Mouse (Mus musculus): Measurements from ENCODE around the gene Hoxb5. TPM values are rescaled to one million over a fixed set of nuclear protein-coding genes. Genes with fewer than 3 reads are reported as not detected.

Hoxb5 gene
- polyA plus RNA-seq, 1 experiment: not detected

DNA sequence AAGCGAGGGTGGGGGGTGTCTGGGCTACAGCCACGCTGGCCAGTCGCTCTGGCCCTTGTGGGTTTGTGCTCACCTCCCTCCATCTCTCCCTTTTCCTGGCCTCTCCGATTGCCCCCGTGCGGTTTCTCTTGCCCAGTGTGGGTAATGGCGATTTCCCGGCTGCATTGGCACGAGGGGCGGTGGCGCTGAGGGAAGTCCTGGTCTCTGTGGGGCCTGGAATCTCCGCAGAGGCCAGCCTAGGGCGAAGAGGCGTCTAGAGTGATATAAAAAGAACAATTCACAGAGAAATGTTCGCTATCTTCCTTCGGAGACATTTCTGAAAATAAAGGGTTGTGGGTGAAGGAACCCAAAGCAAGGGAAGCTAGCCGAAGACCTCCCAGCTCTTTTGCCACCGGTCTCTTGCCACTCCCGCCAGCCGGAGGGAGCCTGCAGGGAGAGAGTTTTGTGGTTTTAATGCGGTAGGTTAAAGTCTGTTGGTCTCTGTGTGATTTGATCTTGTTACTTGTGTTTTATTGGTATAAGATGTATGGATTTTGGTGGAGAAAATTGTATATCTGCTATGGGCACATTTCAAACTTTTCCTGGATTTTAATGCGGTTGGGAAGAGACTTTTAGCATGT is 9.7 kb upstream of the Hoxb5 start:
- H3K27ac ChIP-seq (ENCODE audit: insufficient read depth, low read depth, low read length): no peak overlapping the region
- H3K4me1 ChIP-seq (ENCODE audit: control insufficient read depth, insufficient read depth, low read length): no peaks in the 10 kb centered on the region
- H3K4me3 ChIP-seq (ENCODE audit: insufficient read depth, low read length): no peak overlapping the region
- no peak for TF ChIP-seq POLR2A (IDR thresholded peaks at IDR 0.05; ENCODE audit: borderline replicate concordance, low read depth, low read length)
- TF ChIP-seq CTCF (IDR thresholded peaks at IDR 0.05; ENCODE audit: low read depth, low read length): no peak

- TF ChIP-seq POLR2A (IDR thresholded peaks at IDR 0.05; ENCODE audit: borderline replicate concordance, low read depth, low read length) (no peak), CTCF (IDR thresholded peaks at IDR 0.05; ENCODE audit: low read depth, low read length) (peak; percentile 58)
- Histone ChIP-seq H3K4me1 (ENCODE audit: control insufficient read depth, insufficient read depth, low read length) (no peaks in the 10 kb centered on the region), H3K27ac (ENCODE audit: insufficient read depth, low read depth, low read length) (no peak overlapping the region), H3K4me3 (ENCODE audit: insufficient read depth, low read length) (no peak overlapping the region)
These were observed 8.7 kb upstream of the Hoxb5 start for GRCm38 (mm10) chr11:96294245-96295091.

DNA sequence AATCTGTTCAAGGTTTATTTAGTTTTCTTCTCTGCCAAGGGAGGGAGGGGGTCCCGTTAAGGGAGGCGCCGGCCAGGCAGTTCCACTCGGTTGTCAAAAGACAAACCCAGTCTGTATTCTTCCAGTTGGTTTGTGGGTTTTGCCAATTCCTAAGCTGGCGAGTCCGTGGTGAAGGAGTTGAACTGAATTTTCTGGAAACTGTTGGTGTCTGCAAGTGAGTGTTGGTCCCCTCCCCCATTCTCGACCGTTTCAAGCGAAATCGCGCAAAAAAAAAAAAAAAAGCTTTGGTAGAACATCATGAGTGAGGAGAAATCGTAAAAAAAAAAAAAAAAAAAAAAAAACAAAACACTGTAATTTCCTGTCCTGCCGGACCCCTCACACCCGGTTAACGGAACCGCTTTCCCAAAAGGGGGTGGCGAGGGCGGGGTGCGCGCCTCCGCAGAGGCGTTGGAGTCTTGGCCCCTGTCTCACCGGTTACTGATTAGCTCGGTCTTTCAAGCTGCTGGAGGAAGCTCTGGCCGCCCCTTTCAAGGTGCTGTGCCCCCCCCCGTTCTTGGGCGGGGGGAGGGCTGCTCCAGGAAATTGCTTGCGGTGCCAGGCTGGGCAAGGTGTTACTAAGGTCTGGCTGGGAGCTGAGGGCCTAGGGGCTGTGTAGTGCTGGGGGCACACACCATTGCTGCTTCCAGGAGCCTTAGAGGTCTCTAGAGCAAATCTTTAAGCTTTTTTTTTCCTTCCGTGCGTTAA is 7.9 kb upstream of the Hoxb5 start:
- Histone ChIP-seq H3K4me3 (ENCODE audit: insufficient read depth, low read length) (no peak overlapping the region), H3K4me1 (ENCODE audit: control insufficient read depth, insufficient read depth, low read length) (no peaks in the 10 kb centered on the region), H3K27ac (ENCODE audit: insufficient read depth, low read depth, low read length) (no peak overlapping the region)
- TF ChIP-seq CTCF (IDR thresholded peaks at IDR 0.05; ENCODE audit: low read depth, low read length) (no peak), POLR2A (IDR thresholded peaks at IDR 0.05; ENCODE audit: borderline replicate concordance, low read depth, low read length) (no peak)

GRCm38 (mm10) chr11:96296997-96297396 is 6.1 kb upstream of the Hoxb5 start:
- H3K4me1 ChIP-seq (ENCODE audit: control insufficient read depth, insufficient read depth, low read length): no peaks in the 10 kb centered on the region
- TF ChIP-seq CTCF (IDR thresholded peaks at IDR 0.05; ENCODE audit: low read depth, low read length) (no peak), POLR2A (IDR thresholded peaks at IDR 0.05; ENCODE audit: borderline replicate concordance, low read depth, low read length) (no peak)
- H3K4me3 ChIP-seq (ENCODE audit: insufficient read depth, low read length): no peak overlapping the region
- no peak overlapping the region for H3K27ac ChIP-seq (ENCODE audit: insufficient read depth, low read depth, low read length)

DNA sequence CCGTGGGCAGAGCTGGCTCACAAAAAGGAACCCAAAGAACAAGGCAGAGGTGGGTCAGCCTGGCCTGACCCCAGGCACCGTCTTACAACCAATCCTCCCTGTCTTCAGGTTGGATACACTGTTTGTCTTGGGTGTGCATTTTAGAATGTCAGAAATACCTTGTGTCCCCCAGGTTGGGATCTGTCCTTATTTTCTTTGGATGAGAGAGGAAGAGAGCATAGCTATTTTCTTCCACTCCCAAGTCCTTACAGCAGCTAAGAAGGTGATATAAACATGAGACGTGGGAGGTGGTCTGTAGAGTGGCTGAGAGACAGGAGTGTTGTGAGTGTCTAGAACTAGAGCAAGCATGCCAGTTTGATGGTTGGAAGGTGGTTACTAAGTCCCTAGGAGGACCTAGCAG is 5.7 kb upstream of the Hoxb5 start:
- H3K4me3 ChIP-seq (ENCODE audit: insufficient read depth, low read length): no peak overlapping the region
- no peak for TF ChIP-seq POLR2A (IDR thresholded peaks at IDR 0.05; ENCODE audit: borderline replicate concordance, low read depth, low read length)

DNA sequence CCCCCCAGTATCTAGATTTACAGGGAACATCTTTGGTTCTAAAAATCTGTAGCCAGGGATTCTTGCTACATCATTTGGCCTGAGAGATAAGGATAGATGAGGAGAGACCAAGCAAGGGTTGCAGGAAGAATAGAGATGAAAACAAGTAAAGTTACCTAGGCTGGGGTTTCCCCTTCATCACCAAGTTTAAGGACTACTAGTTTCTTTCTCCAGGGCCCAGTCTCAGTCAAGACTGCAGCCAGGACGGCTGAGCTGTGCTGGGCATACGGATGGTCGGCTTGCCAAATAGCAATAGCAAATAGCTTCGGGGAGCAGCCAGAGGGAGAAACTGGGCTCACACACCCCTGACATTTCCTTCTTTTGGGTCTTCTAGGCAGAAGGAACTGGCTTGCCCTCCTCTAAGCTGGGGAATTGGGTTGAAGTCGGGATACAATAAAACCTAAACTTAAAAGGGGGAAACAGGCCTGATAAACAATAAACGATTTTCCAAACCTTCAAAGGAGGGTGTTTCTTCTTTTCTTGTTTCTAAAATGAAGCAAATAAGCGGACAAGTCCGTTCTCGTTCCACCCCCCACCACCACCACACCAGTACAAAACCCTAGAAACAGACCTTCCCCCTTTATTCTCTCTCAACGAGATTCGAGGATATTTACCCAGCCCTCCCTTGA is 5.0 kb upstream of the Hoxb5 start:
- TF ChIP-seq POLR2A (IDR thresholded peaks at IDR 0.05; ENCODE audit: borderline replicate concordance, low read depth, low read length) (no peak), CTCF (IDR thresholded peaks at IDR 0.05; ENCODE audit: low read depth, low read length) (no peak)
- H3K4me3 ChIP-seq (ENCODE audit: insufficient read depth, low read length): no peak overlapping the region
- no peaks in the 10 kb centered on the region for H3K4me1 ChIP-seq (ENCODE audit: control insufficient read depth, insufficient read depth, low read length)
- H3K27ac ChIP-seq (ENCODE audit: insufficient read depth, low read depth, low read length): no peak overlapping the region

More for the DNA sequence above, 5.7 kb upstream of the Hoxb5 start:
- Histone ChIP-seq H3K27ac (ENCODE audit: insufficient read depth, low read depth, low read length) (no peak overlapping the region), H3K4me1 (ENCODE audit: control insufficient read depth, insufficient read depth, low read length) (no peaks in the 10 kb centered on the region)

DNA sequence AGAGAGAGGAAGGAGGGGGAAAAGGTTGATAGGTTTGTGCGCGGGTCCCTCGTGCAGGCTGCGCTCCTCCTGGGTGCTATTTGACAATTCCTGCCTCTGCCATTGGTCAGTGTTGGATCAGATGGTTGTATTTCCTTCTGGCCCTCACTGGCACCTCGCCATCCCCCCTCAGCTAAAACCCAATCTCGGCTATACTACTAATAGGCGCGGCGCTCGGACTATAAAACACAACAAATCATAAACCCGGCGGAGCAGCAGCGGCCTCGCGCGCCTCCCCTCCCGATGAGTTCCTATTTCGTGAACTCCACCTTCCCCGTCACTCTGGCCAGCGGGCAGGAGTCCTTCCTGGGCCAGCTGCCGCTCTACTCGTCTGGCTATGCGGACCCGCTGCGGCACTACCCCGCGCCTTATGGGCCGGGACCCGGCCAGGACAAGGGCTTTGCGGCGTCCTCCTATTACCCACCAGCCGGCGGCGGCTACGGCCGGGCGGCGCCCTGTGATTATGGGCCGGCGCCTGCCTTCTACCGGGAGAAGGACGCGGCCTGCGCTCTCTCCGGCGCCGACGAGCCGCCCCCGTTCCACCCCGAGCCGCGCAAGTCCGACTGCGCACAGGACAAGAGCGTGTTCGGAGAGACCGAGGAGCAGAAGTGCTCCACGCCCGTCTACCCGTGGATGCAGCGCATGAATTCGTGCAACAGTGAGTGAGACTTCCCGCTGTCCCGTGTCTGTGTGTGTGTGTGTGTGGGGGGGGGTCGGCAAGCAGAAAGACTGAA is 4.1 kb upstream of the Hoxb5 start:
- Histone ChIP-seq H3K27ac (ENCODE audit: insufficient read depth, low read depth, low read length) (no peak overlapping the region), H3K4me1 (ENCODE audit: control insufficient read depth, insufficient read depth, low read length) (no peaks in the 10 kb centered on the region), H3K4me3 (ENCODE audit: insufficient read depth, low read length) (no peak overlapping the region)
- no peak for TF ChIP-seq CTCF (IDR thresholded peaks at IDR 0.05; ENCODE audit: low read depth, low read length)
- TF ChIP-seq POLR2A (IDR thresholded peaks at IDR 0.05; ENCODE audit: borderline replicate concordance, low read depth, low read length): no peak

GRCm38 (mm10) chr11:96299781-96300180 is 3.4 kb upstream of the Hoxb5 start:
- no peak overlapping the region for H3K27ac ChIP-seq (ENCODE audit: insufficient read depth, low read depth, low read length)
- H3K4me3 ChIP-seq (ENCODE audit: insufficient read depth, low read length): no peak overlapping the region

More at GRCm38 (mm10) chr11:96299781-96300180, 3.4 kb upstream of the Hoxb5 start:
- H3K4me1 ChIP-seq (ENCODE audit: control insufficient read depth, insufficient read depth, low read length): no peaks in the 10 kb centered on the region
- no peak for TF ChIP-seq POLR2A (IDR thresholded peaks at IDR 0.05; ENCODE audit: borderline replicate concordance, low read depth, low read length)
- TF ChIP-seq CTCF (IDR thresholded peaks at IDR 0.05; ENCODE audit: low read depth, low read length): no peak
